Mouse (Mus musculus) olfactory bulb, adult 2 months (tissue): ENCODE measurements around the gene Gm4792.

Experiments
- CTCF ChIP-seq: fragments of 200-500 bp; IDR thresholded peaks from 2 replicates; pipeline ENCODE4 v1.5.1; 2012; ENCODE audit warnings: low read depth, mild to moderate bottlenecking, low read length, moderate library complexity; ENCODE audit not compliant: insufficient read depth
- POLR2A ChIP-seq: fragments of 200-500 bp; IDR thresholded peaks from 2 replicates; pipeline ENCODE4 v1.6.1; 2012; ENCODE audit warnings: mild to moderate bottlenecking, low read depth, low read length, moderate library complexity; ENCODE audit not compliant: insufficient read depth

DNA sequence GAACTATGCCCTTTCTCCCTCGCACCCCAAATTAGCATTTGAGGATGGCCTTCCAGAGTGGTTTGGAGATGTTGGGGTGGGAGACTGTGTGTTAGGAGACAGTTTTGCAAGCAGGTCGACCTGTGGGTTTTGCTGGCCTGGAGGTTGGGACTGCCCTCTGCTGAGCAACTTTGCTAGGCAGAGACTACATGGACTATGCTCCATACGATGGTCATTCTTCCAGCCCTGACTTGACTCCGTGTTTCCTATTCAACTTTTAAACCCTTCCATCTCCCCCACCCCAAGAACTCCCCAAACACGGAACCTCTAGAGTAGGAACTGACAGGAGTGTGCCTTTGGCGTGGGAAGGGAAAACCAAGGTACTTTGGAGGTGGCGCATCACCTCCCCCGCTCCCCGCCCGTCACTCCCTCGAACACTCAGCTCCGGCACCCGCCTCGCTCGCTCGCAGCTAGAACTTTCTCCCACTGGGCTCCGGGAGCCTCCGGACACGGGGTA lies 13.1 kb upstream of the Gm4792 start, which contains the start of gene Tmcc3:
- TF ChIP-seq CTCF (no peak), POLR2A (no peak)
